Mouse (Mus musculus) adrenal gland, adult 8-10 months (tissue): ENCODE data around the gene Mgat4a. TPM values are rescaled to one million over a fixed set of nuclear protein-coding genes. Genes with fewer than 3 reads are reported as not detected.

Experiments used
- DNase-seq: peaks from one replicate; pipeline ENCODE4 v3.0.0; 2022
- total RNA-seq, 4 experiments: library from RNA; stranded (reverse); gene quantifications; 2 replicates each; pipeline ENCODE4 v1.2.4; 2022

Mgat4a gene
- total RNA-seq, 4 experiments from 2014 or later = 7.2 to 8.2 (median 8.0) TPM

GRCm38 (mm10) chr1:37457546-37457945 lies 83.3 kb downstream of the Mgat4a start:
- no peak for DNase-seq

DNA sequence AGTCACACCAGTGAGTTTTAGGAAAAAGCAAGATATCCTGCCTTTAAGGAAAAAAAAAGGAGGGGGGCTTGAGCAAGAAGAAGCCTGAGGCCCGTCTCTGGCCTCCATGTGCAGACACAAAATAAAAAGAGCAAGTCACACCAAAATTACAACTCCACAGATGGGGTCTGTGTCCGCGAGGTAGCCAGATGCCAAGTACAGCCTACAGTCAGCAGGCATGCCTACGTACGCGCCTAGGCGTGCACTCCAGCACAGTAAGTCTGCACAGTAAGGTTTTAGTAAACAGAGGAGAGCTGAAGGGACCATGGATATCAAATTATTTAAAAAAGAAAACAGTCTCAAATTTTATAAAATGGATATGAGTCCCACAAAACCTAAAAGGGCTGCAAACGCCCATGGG lies 89.5 kb downstream of the Mgat4a start:
- no peak for DNase-seq

GRCm38 (mm10) chr1:37448361-37449095 lies 92.3 kb downstream of the Mgat4a start:
- peak; percentile 13 for DNase-seq

DNA sequence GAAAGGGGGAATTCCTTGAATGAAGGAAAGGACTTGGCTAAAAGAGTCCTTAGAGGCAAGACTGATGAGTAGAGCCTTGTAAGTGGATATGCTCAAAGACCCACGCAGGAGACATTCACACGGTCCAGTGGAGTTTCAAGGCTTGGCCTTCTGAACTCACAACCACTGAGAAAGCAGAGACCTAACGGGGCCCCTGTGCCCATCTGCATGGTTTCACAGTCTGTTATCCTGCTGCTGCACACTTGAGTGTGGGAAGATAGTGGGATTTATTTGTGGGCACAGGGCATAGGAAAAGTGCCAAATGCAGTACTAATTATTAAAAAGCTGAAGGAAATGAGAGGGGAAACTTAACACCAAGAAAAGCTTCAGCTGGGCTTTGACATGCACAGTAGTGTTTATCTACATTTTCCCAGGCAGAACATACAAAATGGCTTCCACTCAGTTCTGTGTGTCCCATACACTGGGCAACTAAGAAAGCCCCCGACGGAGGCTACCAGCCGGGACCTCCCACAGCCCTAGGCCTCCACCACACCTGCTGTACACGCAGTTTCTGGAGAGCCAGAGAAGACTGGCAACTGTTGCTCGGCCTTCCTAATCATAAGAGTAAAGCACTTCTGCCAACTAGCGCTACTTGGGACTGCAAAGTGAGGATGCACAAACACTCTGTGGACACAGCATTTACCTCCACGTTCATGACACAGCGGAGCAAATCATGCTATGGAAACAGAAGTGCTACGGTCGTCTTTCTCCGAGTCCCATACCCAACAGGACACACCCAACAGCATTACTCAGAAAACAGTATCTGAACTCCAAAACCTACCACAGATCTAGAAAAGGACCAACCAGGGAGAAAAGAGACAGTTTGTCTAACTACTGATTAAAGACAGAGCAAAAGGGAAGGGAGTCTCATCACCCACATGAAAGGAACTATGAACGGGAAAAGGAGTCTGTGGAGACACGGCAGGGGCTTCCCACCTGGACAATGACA lies 97.7 kb downstream of the Mgat4a start:
- DNase-seq = no peak

DNA sequence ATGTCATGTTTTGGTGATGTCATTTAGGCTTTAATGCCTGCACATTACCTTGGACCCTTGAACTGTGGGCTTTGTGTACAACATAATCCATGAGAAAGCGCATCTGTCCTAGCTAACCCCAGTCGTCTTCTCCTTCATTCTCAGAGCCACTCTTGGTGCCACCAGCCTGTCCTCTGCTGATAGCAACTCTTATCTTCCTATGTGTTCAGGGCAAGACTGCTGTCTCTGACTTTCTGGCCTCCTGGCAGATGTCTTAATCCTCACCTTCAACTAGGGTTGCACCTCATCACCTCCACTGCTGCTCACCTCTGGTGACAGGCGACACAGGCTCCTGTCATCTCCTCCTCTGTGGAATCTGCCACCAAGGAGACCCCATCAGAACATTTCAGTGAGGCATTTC lies 104.4 kb downstream of the Mgat4a start:
- DNase-seq = no peak

- DNase-seq = no peak
Observed at GRCm38 (mm10) chr1:37430297-37430840, 110.4 kb downstream of the Mgat4a start.

DNA sequence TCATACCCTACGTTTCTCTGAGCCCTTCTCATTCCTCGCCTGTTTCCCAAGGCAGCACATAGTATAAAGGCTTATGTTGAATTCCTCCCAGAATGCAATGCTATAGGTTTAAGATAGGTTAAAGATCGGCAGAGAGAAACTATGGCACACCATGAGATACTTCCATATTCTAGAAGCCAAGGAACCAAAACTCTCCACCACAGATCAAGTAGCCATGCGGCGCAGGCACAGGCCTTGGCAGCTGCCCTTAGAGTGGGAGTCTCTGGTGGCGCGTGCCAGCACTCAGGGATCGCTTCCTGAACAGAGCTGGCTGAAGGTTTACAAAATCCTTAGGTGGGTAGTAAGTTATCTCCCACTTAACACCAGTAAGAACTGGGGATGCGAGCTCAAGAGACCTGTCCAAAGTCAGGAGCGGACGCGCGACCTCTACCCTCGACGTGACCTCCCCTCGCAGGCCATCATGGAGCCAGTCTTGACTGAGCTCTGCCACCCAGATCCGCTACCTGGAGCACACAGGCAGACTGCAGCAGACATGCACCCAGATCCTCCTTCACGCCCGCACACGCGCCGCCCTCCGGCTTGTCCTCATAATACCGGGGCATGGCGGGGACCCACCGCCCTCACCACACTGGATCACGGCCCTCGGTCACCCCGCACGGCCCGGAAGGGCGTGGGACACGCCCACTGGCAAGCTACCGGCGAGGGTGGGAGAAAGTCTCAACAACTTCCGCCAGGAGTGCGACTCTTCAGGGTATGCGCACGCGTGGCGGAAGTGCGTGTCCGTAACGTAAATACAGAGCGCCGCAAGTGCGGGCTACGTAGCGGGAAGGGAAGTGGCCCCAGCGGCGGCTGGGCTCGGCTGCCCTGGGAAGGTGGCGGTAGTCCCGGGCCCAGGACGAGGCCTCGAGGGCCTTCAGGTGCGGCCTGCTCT lies 111.2 kb downstream of the Mgat4a start, which contains the start of the genes Coa5 and Unc50:
Coa5 (minus strand) TSS at position 738 of the 931 bp plus-strand sequence.
Unc50 (plus strand) TSS at position 774 of the 931 bp plus-strand sequence.
- DNase-seq = peak; percentile 96

DNA sequence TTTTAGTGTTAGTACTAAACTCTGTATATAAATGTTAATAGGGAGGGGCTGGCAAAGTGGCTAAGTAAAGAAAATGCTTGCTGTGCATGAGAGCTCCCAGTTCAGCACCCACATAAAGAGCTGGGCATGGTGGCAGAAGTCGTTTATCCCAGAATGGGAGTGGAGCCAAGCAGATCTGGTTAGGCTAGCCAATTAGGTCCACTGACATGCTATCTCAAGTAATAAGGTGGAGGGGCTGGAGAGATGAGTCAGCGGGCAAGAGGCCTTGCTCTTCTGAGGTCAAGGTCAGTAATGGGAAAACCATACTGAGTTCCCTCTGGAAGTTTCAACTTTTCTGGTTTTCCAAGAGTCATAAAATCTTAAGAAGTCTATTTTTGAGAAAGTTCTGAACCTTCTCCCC lies 111.9 kb downstream of the Mgat4a start:
- DNase-seq = peak; percentile 37

- DNase-seq = no peak
Observed at GRCm38 (mm10) chr1:37427144-37427875, 113.5 kb downstream of the Mgat4a start.

- DNase-seq = peak; percentile 27
Observed at GRCm38 (mm10) chr1:37419420-37419819, 121.4 kb downstream of the Mgat4a start.

- DNase-seq = no peak
Observed at GRCm38 (mm10) chr1:37415394-37415793, 125.4 kb downstream of the Mgat4a start.

GRCm38 (mm10) chr1:37409647-37410046 lies 131.2 kb downstream of the Mgat4a start:
- no peak for DNase-seq

DNA sequence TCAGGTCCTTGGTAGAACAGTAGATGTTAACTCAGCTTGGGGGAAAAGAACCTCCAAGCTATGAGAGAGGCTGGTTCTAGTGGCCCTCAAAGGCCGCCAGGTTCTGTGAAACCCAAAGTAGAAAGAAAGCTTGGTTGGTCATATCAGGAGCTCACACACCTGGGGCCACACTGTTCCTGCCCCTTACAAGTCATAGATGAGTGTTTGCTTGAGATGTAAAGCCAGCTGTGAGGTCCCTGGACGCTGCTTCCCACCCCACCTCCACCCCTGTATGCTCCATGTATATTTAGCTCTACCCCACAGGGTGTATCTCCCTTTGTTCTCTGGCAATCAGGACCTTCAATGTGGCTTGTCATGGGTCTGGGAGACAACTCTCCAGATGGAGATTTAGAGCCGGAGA lies 132.1 kb downstream of the Mgat4a start:
- DNase-seq = no peak

DNA sequence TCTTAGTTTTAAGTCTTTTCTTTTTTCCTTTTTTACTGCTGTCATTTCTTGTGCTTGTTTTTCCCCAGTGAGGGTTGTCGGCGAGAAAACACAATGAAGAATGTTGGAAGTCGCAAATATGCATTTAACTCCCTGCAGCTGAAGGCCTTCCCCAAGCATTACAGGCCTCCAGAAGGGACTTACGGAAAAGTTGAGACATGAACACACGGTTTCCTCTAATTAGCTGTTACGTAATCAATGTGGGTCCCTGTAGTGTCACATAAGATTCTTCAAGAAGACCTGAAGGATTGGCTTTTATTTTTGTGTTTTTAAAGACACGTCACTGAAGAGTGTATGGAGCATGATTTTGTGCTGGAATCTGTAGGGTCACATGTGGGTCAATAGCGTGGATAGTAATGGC lies 132.8 kb downstream of the Mgat4a start:
- DNase-seq = no peak

- DNase-seq = no peak
Observed at GRCm38 (mm10) chr1:37407228-37407627, 133.6 kb downstream of the Mgat4a start.

DNA sequence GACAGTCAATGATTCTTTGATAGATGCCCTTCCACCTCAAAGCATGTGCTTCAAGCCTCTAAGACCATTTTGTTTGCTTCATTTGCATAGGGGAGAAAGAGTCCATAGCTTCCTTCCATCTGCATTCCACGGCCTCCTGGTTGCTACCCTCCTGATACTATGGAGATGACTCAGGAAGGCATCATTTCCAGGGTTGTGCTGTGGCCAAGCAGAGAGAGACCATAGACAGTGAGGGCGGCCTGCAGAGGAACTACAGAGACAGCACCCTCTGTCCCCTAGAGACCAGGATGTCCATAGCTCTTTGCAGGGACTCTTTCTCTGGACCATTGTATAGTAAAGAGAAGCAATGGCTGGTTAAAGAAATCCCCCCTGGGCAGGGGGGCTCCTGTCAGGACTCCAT lies 135.7 kb downstream of the Mgat4a start:
- DNase-seq = no peak

- DNase-seq = peak; percentile 36
Observed at GRCm38 (mm10) chr1:37401687-37402086, 139.1 kb downstream of the Mgat4a start.

DNA sequence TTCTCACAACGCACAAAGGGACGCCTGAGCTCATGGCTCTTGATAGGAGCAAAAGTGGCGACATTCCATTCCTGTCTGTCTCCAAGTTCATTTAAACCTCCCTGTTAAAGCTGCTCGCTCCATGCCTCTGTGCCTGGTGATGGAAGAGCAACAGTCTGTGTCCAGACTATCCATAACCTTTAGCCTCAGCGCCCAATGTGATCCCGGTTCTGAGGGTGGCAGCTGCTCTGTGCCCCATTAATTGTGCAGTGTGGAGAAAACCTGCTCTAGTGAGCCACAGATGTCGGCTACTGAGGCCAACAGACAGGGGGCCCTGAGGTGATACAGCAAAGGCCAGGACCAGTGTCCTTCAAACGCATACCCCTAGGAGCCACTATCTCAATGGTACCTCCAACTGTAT lies 141.1 kb downstream of the Mgat4a start:
- no peak for DNase-seq

DNA sequence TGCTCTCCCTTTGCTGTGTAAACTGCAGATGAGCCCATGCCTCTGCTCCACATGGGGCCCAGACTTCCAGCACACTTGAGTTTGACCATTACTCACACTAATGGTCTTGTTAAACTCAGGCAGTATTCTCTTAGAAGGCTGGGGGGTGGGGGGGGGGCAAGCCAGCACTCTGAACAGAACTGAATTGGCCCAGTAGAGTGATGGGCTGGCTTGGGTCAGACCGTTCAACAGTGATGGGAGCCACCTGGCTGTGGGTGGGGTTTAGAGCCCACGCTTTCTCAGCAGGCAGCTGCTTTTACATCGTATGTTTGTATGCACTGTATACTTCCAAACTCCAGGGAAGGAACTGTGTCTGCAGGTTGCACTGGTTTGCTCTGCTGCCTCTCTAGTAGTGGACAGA lies 141.9 kb downstream of the Mgat4a start:
- no peak for DNase-seq

- no peak for DNase-seq
Observed at GRCm38 (mm10) chr1:37396481-37396880, 144.3 kb downstream of the Mgat4a start.

DNA sequence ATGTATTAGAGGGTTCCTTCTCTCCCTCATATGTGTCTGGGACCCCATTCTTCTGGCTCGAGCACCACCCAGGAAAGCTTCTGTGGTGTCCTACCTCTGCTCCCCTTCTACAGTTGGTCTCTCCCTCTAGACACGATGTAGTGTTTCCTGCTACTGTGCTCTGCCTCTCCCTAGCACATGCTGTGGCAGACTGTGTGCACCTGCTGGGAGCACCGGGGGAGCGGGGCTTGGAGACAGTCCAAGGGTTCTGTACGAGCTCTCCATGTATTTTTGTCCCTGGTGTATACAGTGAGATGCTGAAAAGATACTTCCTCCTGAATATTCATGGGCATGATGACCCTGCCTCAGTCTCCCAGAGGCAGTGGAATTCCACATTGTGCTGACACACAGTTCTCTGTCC lies 147.6 kb downstream of the Mgat4a start:
- no peak for DNase-seq
